Mouse (Mus musculus): ENCODE results near the gene Dmbt1. TPM values are rescaled to one million over a fixed set of nuclear protein-coding genes. Genes with fewer than 3 reads are reported as not detected.
"Not testable (repeated sequence)": the region's sequence is repeated elsewhere in the genome, so short reads cannot be mapped to it uniquely, and the experiment has no call there.

Dmbt1 gene
- total RNA-seq, 2 experiments from 2014 or later, result not detected

- intact Hi-C loops (cut with DNase I), result no loop called here
- DNase-seq (ENCODE audit: low spot score in 2 of 2), result no peak
These were observed 10.8 kb downstream of the Dmbt1 start for GRCm38 (mm10) chr7:131042657-131043056.

GRCm38 (mm10) chr7:131045258-131045835 lies 13.5 kb downstream of the Dmbt1 start:
- intact Hi-C loops (cut with DNase I); DNase-seq (ENCODE audit: low spot score in 2 of 2): not testable (repeated sequence)

GRCm38 (mm10) chr7:131049829-131050228 lies 18.0 kb downstream of the Dmbt1 start:
- intact Hi-C loops (cut with DNase I); DNase-seq (ENCODE audit: low spot score in 2 of 2): not testable (repeated sequence)

- intact Hi-C loops (cut with DNase I), result no loop called here
- DNase-seq (ENCODE audit: low spot score in 2 of 2), result no peak
These were observed 23.0 kb downstream of the Dmbt1 start for GRCm38 (mm10) chr7:131054808-131055370.

- intact Hi-C loops (cut with DNase I); DNase-seq (ENCODE audit: low spot score in 2 of 2): not testable (repeated sequence)
These were observed 26.1 kb downstream of the Dmbt1 start for GRCm38 (mm10) chr7:131057918-131058317.

- intact Hi-C loops (cut with DNase I), result loop anchor here (10.0 kb wide), 1 partner anchor 285 kb away; the partner anchor contains the start of gene Btbd16
- DNase-seq (ENCODE audit: low spot score in 2 of 2), result not testable (repeated sequence)
These were observed 28.0 kb downstream of the Dmbt1 start for GRCm38 (mm10) chr7:131059808-131060207.

- no peak for DNase-seq (ENCODE audit: low spot score in 2 of 2)
- intact Hi-C loops (cut with DNase I), result loop anchor here (10.0 kb wide), 1 partner anchor 288 kb away; the partner anchor contains the start of gene Btbd16
These were observed 30.7 kb downstream of the Dmbt1 start for GRCm38 (mm10) chr7:131062541-131062940.

GRCm38 (mm10) chr7:131068191-131068590 lies 36.3 kb downstream of the Dmbt1 start:
- intact Hi-C loops (cut with DNase I), result loop anchor here (10.0 kb wide), 1 partner anchor 293 kb away; the partner anchor contains the start of gene Btbd16
- peak in 1 of 2 experiments; percentile 9 for DNase-seq (ENCODE audit: low spot score in 2 of 2)

GRCm38 (mm10) chr7:131073476-131073875 lies 41.6 kb downstream of the Dmbt1 start:
- intact Hi-C loops (cut with DNase I); DNase-seq (ENCODE audit: low spot score in 2 of 2): not testable (repeated sequence)

GRCm38 (mm10) chr7:131074098-131074497 lies 42.2 kb downstream of the Dmbt1 start:
- DNase-seq (ENCODE audit: low spot score in 2 of 2); intact Hi-C loops (cut with DNase I): not testable (repeated sequence)

- intact Hi-C loops (cut with DNase I), result no loop called here
- peak in 1 of 2 experiments; percentile 7 for DNase-seq (ENCODE audit: low spot score in 2 of 2)
These were observed 44.1 kb downstream of the Dmbt1 start for GRCm38 (mm10) chr7:131075956-131076355.

GRCm38 (mm10) chr7:131082403-131082802 lies 50.5 kb downstream of the Dmbt1 start:
- DNase-seq (ENCODE audit: low spot score in 2 of 2); intact Hi-C loops (cut with DNase I): not testable (repeated sequence)

- peak; percentile 43 to 69 for DNase-seq (ENCODE audit: low spot score in 2 of 2)
- intact Hi-C loops (cut with DNase I), result loop anchor here (10.0 kb wide), 1 partner anchor 212 kb away; the partner anchor contains the start of genes Cuzd1 and Fam24b
These were observed 80.6 kb downstream of the Dmbt1 start for GRCm38 (mm10) chr7:131112486-131112885.

GRCm38 (mm10) chr7:131113676-131114075 lies 81.8 kb downstream of the Dmbt1 start:
- no peak for DNase-seq (ENCODE audit: low spot score in 2 of 2)
- intact Hi-C loops (cut with DNase I), result loop anchor here (10.0 kb wide), 1 partner anchor 211 kb away; the partner anchor contains the start of genes Cuzd1 and Fam24b

GRCm38 (mm10) chr7:131114434-131114833 lies 82.6 kb downstream of the Dmbt1 start:
- DNase-seq (ENCODE audit: low spot score in 2 of 2), result peak in 1 of 2 experiments; percentile 8
- intact Hi-C loops (cut with DNase I), result loop anchor here (10.0 kb wide), 1 partner anchor 210 kb away; the partner anchor contains the start of genes Cuzd1 and Fam24b

- intact Hi-C loops (cut with DNase I), result no loop called here
These were observed 90.5 kb downstream of the Dmbt1 start for GRCm38 (mm10) chr7:131122210-131122807.

GRCm38 (mm10) chr7:131130021-131130420 lies 98.2 kb downstream of the Dmbt1 start:
- intact Hi-C loops (cut with DNase I), result no loop called here
- DNase-seq (ENCODE audit: low spot score in 2 of 2), result no peak

More at GRCm38 (mm10) chr7:131122210-131122807, 90.5 kb downstream of the Dmbt1 start:
- DNase-seq (ENCODE audit: low spot score in 2 of 2), result no peak

- no peak for DNase-seq (ENCODE audit: low spot score in 2 of 2)
- intact Hi-C loops (cut with DNase I), result no loop called here
These were observed 101.3 kb downstream of the Dmbt1 start for GRCm38 (mm10) chr7:131133181-131133580.

GRCm38 (mm10) chr7:131146214-131146613 lies 114.4 kb downstream of the Dmbt1 start, which contains the start of gene 4933402N03Rik:
Gene 4933402N03Rik, minus strand, starts transcription at chr7:131146314.
- DNase-seq (ENCODE audit: low spot score in 2 of 2), result no peak
- intact Hi-C loops (cut with DNase I), result no loop called here

- no peak for DNase-seq (ENCODE audit: low spot score in 2 of 2)
- intact Hi-C loops (cut with DNase I), result no loop called here
These were observed 118.3 kb downstream of the Dmbt1 start for GRCm38 (mm10) chr7:131150179-131150578.

Data from left cerebral cortex, postnatal 36 days (tissue).